Mouse (Mus musculus): ENCODE measurements around the gene Fnbp1l.

The Fnbp1l gene

GRCm38 (mm10) chr3:122606105-122606801 lies 13.3 kb downstream of the Fnbp1l start:
- DNase-seq (ENCODE audit: low spot score in 2 of 2) = no peak

- no peak for DNase-seq (ENCODE audit: low spot score in 2 of 2)
These were observed 16.3 kb downstream of the Fnbp1l start for GRCm38 (mm10) chr3:122603229-122603628.

DNA sequence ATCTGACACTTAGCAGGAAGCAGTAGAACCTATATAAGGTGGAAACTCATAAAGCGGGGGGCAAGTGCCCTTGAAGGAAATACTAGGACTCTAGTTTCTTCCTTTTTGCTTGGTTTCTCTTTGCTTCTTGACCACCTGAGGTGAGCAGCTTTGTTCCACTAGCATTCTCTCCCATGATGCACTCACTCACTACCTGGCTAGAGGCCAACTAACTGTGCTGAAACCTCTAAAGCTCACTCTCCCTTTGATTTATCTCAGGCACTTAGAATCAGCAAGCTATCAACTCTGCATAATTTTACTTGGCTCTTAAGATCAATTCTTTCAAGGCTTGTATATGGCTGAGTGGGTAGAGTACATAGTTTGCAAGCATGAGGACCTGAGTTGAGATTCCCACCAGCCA lies 17.1 kb downstream of the Fnbp1l start:
- DNase-seq (ENCODE audit: low spot score in 2 of 2) = no peak

DNA sequence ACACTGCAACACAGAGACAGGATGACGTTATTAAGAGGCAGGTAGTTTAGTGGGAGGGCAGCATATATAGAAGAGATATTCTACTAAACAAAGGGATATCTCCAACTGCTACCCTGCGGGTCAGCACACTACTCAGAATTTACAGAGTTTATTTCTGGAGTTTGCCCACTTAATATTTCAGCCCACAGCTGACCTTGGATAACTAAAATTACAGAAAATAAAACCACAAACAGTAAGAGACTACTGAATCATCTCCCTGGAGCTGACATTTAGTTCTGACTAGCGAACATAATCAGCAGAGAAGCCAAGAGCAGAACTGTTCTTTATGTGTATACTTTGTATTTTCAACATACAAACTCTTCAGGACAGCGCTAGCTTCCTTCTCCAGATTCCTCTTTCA lies 20.2 kb downstream of the Fnbp1l start:
- no peak for DNase-seq (ENCODE audit: low spot score in 2 of 2)

GRCm38 (mm10) chr3:122590804-122591203 lies 28.7 kb downstream of the Fnbp1l start:
- DNase-seq (ENCODE audit: low spot score in 2 of 2) = no peak

- DNase-seq (ENCODE audit: low spot score in 2 of 2) = no peak
These were observed 29.2 kb downstream of the Fnbp1l start for GRCm38 (mm10) chr3:122590346-122590745.

DNA sequence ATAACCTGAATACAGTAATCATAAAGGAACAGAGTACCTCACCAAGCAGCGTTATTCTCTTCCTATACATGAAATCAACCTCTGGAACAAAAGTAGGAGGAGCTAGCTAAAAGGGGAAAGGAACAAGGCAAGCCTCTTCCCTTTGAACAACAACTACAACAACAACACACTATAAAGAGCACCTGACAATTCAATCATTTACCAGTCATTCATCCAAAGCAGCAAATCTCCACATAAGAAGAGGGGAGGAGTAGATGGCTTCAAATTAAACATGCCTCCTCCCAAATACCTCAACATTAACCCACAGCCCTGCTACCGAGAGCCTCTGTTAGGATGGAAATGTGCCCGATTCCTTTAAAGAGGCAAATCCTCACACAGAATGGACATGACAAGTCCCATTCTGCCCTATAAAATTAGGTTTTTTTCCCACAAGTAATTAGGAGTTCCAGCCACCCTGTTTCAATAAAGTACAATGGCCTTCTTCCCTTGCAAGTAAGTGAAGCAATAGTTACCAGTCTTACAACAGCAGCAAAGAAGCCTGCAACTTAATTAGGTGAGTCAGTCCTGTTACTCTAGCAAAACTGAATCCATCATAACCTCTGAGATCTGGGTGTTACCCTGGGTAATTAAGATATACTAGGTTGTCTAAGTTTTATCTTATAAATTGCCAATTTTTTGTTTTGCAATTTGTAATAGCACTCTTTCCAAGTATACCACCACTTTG lies 32.4 kb downstream of the Fnbp1l start:
- no peak for DNase-seq (ENCODE audit: low spot score in 2 of 2)

DNA sequence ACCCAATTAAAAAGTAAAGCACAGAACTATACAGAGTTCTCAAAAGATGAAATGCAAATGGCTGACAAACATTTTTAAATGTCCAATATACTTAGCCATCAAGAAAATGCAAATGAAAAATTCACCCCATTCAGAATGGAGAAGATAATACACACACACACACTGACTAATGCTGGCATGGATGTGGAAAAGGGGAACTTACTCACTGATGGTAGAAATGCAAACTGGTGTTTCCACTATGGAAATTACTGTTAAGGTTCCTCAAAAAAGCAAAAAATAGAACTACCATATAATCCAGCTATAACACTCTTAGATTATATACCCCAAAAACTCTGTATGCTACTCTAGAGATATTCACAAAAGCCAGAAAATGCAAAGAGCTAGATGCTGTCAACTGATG lies 42.2 kb downstream of the Fnbp1l start:
- DNase-seq (ENCODE audit: low spot score in 2 of 2) = no peak

DNA sequence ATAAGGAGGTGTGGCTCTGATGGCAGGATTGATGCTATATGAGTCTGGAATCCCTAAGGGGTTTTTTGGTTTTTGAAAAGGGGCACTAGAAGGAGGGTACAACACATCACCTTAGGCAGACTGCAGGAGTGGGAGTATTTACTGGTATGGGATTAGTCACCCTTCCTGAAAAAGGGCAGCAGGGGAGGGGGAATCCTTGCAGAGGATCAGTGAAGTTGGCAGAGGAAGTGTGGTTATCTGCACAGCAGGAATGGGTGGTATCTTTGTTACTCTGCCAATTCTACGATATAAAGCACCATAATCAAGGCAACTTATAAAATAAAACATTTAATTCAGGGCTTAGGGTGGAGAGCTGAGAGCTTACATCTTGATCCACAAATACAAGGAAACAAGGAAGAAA lies 44.6 kb downstream of the Fnbp1l start:
- DNase-seq (ENCODE audit: low spot score in 2 of 2) = no peak

GRCm38 (mm10) chr3:122573426-122574286 lies 45.9 kb downstream of the Fnbp1l start:
- DNase-seq (ENCODE audit: low spot score in 2 of 2) = no peak

DNA sequence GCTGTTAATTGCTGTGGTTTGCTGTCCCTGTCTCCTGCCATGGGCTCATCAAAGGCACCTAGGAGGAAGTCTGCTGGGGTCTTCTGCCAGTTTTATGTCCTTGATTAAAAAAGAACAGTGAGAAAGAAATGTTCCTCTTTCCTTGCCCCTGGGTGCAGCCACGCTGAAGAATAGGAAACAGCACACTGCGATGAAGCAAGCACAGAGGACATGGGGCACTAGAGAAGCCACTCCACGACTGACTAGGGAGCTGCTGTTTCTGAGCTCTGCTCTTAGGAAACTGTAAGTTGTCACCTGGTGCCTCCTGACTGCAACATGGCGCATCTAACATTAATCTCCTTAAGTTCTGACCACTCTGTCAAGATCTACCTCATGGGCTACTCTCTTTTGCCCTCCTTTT lies 53.0 kb downstream of the Fnbp1l start:
- DNase-seq (ENCODE audit: low spot score in 2 of 2) = no peak

DNA sequence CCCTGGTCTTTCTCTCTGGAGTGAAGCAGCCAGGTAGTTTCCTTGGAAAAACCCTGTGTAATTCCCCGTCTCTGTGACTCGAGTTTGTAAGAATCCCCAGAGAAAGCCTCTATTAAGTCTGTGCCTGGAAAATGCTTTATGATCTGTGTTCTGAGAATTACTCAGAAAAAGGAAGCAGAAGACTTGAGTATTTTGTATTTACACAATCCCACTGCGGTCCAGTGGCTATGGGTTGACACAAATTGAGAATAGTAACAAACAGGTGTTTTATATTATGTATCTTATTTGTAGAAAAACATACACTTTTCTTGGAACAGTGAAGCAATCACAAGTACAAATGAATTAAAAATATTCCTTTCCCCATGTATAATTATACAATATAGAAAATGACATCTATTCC lies 53.4 kb downstream of the Fnbp1l start:
- no peak for DNase-seq (ENCODE audit: low spot score in 2 of 2)

DNA sequence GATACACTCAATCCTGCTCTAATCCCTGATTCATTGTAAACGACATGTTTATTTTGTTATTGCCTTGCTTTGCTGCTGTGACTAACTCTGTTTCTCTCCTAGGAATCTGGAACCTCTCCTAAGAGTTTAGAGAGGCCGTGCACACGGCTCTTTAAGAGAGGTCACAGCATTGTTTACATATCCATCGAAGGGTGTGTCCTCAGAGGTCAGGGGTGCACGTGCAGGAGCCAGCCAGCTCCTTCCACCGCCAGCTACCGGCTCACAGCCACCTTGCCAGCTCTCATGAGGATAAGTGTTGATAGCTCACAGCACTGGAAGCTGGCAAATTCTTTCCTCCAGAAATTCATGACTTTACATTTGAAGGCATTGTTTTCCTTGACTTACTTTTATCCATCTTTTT lies 54.2 kb downstream of the Fnbp1l start:
- DNase-seq (ENCODE audit: low spot score in 2 of 2) = no peak

- DNase-seq (ENCODE audit: low spot score in 2 of 2) = no peak
These were observed 61.7 kb downstream of the Fnbp1l start for GRCm38 (mm10) chr3:122557766-122558165.

GRCm38 (mm10) chr3:122551174-122551573 lies 68.3 kb downstream of the Fnbp1l start:
- no peak for DNase-seq (ENCODE audit: low spot score in 2 of 2)

GRCm38 (mm10) chr3:122547469-122547868 lies 72.0 kb downstream of the Fnbp1l start:
- DNase-seq (ENCODE audit: low spot score in 2 of 2) = no peak

GRCm38 (mm10) chr3:122545346-122545745 lies 74.2 kb downstream of the Fnbp1l start:
- DNase-seq (ENCODE audit: low spot score in 2 of 2) = no peak

GRCm38 (mm10) chr3:122540918-122541317 lies 78.6 kb downstream of the Fnbp1l start:
- DNase-seq (ENCODE audit: low spot score in 2 of 2) = no peak

- no peak for DNase-seq (ENCODE audit: low spot score in 2 of 2)
These were observed 79.4 kb downstream of the Fnbp1l start for GRCm38 (mm10) chr3:122539961-122540690.

DNA sequence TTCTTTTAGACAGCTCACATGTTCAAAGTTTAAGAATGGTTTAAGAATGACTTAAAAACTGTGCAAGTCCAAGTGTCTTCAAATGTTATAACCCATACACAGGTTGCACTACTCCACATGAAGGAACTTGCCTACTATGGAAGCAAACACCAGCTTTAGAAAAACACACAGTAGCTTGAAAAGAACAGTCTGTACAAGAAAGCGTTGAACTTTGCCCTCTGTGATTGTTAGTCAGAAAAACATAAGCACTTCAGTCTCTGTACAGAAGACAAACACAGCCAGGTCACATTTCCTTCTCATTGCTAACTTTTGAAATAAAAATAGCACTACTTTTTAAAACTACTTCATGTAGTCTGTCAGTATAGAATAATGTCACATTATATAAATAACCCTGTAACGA lies 80.7 kb downstream of the Fnbp1l start:
- DNase-seq (ENCODE audit: low spot score in 2 of 2) = no peak

DNA sequence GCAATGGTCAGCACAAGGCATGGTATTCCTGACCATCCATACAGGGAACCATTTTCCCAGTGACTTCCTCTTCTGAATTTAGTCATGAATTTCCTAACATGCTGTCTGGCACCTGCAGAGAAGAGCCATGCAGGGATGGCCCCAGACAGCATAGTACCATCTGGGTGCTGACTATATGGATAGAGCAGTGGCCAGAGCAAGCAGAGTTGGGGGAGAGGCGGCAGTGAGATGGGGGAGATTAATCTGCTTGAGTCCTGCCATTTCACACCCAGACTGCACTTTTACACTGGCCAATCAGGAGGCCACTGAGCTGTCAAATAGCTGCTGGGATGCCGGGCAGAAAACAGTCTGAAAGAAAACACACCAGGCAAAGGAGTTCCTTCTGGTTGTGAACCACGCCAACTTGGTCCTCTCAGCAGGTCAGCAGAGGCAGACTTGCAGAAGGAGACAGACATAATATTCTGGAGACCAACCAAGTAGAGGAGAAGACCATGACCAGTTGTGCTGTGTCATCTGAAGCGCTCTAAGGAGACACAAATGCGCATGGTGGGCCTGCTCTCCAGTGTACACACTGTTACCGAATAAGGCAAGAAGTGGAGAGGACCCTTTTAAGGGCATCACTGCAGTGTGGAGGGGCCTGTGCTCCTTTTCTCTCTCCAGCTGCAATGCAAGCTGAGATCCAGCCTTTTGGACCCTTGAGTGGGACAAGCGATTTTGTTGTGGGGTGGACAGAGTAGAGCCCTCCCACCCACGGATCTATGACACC lies 83.4 kb downstream of the Fnbp1l start:
- no peak for DNase-seq (ENCODE audit: low spot score in 2 of 2)
